Mouse (Mus musculus) hindbrain, embryonic 14.5 days (tissue): Measurements from ENCODE around the gene D630003M21Rik. TPM values are rescaled to one million over a fixed set of nuclear protein-coding genes. Genes with fewer than 3 reads are reported as not detected.

Experiments
- ATAC-seq: fragments of 200-750 bp; cut with Nextera tagmentation; 2 replicates; pipeline ENCODE4 v1.8.0; 2017; ENCODE audit warnings: moderate number of reproducible peaks, mild to moderate bottlenecking, moderate TSS enrichment, moderate library complexity; ENCODE audit not compliant: low FRiP score
- DNase-seq: peaks from one replicate; pipeline ENCODE4 v3.0.0-alpha.2; 2015; ENCODE audit warnings: low spot score
- H3K27ac ChIP-seq: fragments of 300-500 bp; sonication (generic); 2 replicates; pipeline ENCODE4 v1.5.1; 2014; ENCODE audit warnings: mild to moderate bottlenecking, moderate library complexity
- H3K27me3 ChIP-seq: fragments of 300-500 bp; sonication (generic); 2 replicates; pipeline ENCODE4 v1.6.1; 2014; ENCODE audit warnings: mild to moderate bottlenecking, low read length, mixed read lengths; ENCODE audit not compliant: control insufficient read depth, insufficient read depth
- H3K36me3 ChIP-seq: fragments of 300-500 bp; sonication (generic); replicated peaks from 2 replicates; pipeline ENCODE4 v1.6.1; 2014; ENCODE audit not compliant: control insufficient read depth, insufficient read depth
- H3K4me1 ChIP-seq: fragments of 300-500 bp; sonication (generic); replicated peaks from 2 replicates; pipeline ENCODE4 v1.6.1; 2014; ENCODE audit warnings: antibody characterized with exemption, low read length, mixed read lengths; ENCODE audit not compliant: control insufficient read depth, insufficient read depth
- H3K4me2 ChIP-seq: fragments of 300-500 bp; sonication (generic); replicated peaks from 2 replicates; pipeline ENCODE4 v1.6.1; 2014; ENCODE audit warnings: mild to moderate bottlenecking, moderate library complexity
- H3K4me3 ChIP-seq: fragments of 300-500 bp; sonication (generic); replicated peaks from 2 replicates; pipeline ENCODE4 v1.5.1; 2014; ENCODE audit warnings: mild to moderate bottlenecking, low read length
- H3K9ac ChIP-seq: fragments of 300-500 bp; sonication (generic); 2 replicates; pipeline ENCODE4 v1.6.1; 2014
- H3K9me3 ChIP-seq: fragments of 300-500 bp; sonication (generic); 2 replicates; pipeline ENCODE4 v1.6.1; 2016; ENCODE audit warnings: low read length; ENCODE audit not compliant: control insufficient read depth
- WGBS: fragments of 180-500 bp; shearing (Covaris S2); extraction: QIAGEN DNeasy Blood & Tissue Kit; methylation state at CpG from one replicate; pipeline ENCODE4 v1.1.7; 2014; 5-methylcytosine and 5-hydroxymethylcytosine counted together
- polyA plus RNA-seq: library from polyadenylated mRNA; unstranded; fragments of >200 nt; fragmentation: Nextera tagmentation; extraction: Ambion mirVana; gene quantifications from 2 replicates; pipeline ENCODE4 v1.2.1, GENCODE M21; 2014

D630003M21Rik gene
- polyA plus RNA-seq, 1 experiment from 2014 or later: 1.6 TPM

DNA sequence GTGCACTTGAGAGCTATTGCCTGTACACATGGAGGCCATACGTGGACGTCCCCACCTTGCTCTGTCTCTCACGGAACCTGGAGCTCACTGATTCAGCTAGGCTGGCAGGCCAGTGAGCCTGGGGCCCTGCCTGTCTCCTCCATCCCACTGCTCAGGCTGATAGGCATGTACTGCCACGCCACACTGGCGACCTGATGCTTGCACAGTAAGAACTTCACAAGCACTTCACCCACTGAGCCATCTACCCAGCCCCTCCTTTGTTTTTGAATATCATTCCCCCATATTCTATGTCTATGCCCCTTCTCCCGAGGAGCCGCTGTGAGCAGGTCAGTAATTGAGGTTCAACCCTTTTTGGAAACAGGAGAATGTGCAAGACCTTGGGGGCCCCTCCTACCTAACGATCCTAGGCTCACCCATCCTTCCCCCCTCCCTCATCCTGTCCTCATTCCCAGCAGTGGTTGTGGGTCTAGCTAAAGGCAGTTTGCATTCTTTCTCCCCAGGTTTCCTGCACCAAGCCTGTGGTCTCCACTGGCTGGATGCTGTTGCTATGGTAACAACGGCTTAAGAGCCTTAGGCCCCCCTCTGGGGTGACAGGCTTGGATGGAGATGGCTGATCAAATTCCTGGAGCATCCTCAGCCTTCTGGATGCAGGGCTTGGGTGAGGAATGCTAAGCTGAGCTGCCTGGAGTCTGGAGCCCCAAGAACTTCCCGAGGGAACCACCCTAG is 35.2 kb downstream of the D630003M21Rik start:
- WGBS: 19% methylated on average over 10 of the region's 10 CpGs
- no peaks in the 10 kb centered on the region for H3K36me3 ChIP-seq
- H3K27me3 ChIP-seq: no peaks in the 10 kb centered on the region
- peak; percentile 64 for ATAC-seq
- H3K4me3 ChIP-seq: no peak overlapping the region
- peaks cover 25% of the 10 kb centered on the region for H3K4me1 ChIP-seq
- H3K9me3 ChIP-seq: no peaks in the 10 kb centered on the region
- DNase-seq: no peak
- H3K27ac ChIP-seq: peak overlapping the region; percentile 60
- H3K9ac ChIP-seq: 0 out of 2 replicates have a peak overlapping the region, but pooled peaks have one; percentile 18
- no peak overlapping the region for H3K4me2 ChIP-seq

DNA sequence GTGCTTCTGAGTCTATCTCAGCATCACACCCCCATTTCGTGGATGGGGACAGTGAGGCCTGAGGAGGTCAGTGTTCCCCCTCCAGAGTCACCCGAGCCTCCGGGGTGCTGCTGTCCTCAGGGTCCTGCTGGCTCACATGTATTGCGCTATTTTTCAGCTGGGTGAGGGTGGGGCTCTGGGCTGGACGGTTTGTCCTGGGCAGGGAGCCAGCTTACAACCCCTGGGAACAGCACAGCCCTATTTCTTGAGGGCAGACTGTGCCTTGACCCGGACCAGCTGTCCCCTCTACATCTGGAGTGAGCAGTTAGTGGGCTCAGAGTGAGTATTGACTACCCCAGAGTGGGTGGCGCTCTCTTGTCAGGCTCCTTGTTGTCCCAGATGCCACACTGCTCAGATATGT is 37.9 kb downstream of the D630003M21Rik start:
- Histone ChIP-seq H3K27me3 (no peaks in the 10 kb centered on the region), H3K4me3 (no peak overlapping the region), H3K9ac (no peak overlapping the region), H3K36me3 (no peaks in the 10 kb centered on the region), H3K4me2 (no peak overlapping the region), H3K9me3 (no peaks in the 10 kb centered on the region), H3K4me1 (peaks cover 32% of the 10 kb centered on the region), H3K27ac (no peak overlapping the region)
- ATAC-seq: no peak
- WGBS: 59% methylated on average over 7 of the region's 7 CpGs
- no peak for DNase-seq

DNA sequence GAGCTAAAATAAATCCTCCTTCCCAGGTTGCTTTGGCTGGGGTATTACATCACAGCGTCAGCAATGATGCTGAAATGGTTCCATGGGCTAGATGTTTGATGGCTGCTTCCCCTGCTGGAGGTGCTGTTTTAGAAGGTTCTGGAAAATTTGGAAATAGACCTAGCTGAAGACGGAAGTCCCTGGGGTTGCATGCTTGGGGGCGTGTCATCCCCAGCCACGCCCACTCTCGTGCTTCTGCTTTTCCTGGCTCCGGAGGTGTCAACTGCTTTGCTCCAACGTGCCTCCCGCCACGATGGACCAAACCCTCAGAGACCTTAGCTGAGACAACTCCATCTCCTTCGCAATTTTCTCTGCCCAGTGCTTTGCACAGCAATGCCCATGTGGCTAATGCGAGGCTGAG is 39.6 kb downstream of the D630003M21Rik start:
- WGBS: 79% methylated on average over 11 of the region's 11 CpGs
- no peaks in the 10 kb centered on the region for H3K36me3 ChIP-seq
- DNase-seq (no peak), ATAC-seq (no peak)
- no peak overlapping the region for H3K9ac ChIP-seq
- peaks cover 23% of the 10 kb centered on the region for H3K4me1 ChIP-seq
- no peak overlapping the region for H3K27ac ChIP-seq
- no peaks in the 10 kb centered on the region for H3K9me3 ChIP-seq
- H3K27me3 ChIP-seq: no peaks in the 10 kb centered on the region
- H3K4me2 ChIP-seq: no peak overlapping the region
- H3K4me3 ChIP-seq: no peak overlapping the region

DNA sequence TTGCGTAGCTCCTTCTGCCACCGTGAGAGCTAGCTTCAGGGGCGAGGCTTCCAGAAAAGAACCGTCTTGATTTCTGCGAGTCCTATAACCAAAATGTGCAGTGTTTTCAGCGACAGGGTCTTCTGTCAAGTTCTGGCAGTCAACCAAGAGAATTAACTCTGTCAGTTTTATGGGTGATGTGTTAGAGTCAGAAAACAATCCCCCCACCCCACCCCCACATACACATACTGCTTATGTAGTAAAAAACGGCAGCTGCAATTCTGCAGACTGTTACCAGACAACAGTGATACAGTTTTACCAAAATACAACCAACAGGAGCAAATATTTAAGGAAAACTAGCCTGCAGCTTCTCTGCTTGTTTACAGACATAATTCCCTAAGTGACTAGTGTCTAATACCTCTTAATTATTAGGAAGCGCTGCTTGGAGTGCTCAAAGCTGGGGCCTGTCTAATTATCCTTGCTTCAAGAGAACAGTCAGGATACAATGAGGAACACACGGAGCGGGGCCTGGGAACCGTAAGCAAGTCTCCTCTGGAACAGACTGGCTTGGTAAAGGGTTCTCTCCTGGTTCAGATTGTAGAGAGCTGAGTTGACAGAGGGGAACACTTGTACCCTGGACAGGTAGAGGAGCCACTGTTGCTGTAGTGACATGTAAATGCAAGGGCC is 42.7 kb downstream of the D630003M21Rik start:
- whole genome bisulfite sequencing: 64% methylated on average over 11 of the region's 11 CpGs
- Histone ChIP-seq H3K4me2 (no peak overlapping the region), H3K4me1 (peaks cover 23% of the 10 kb centered on the region; the same call in 1 of the 2 replicates), H3K4me3 (no peak overlapping the region), H3K9me3 (no peaks in the 10 kb centered on the region), H3K27ac (peak overlapping the region; percentile 57), H3K36me3 (no peaks in the 10 kb centered on the region), H3K27me3 (no peaks in the 10 kb centered on the region), H3K9ac (peak overlapping the region; percentile 16; the same call in 1 of the 2 replicates)
- ATAC-seq (no peak), DNase-seq (no peak)

DNA sequence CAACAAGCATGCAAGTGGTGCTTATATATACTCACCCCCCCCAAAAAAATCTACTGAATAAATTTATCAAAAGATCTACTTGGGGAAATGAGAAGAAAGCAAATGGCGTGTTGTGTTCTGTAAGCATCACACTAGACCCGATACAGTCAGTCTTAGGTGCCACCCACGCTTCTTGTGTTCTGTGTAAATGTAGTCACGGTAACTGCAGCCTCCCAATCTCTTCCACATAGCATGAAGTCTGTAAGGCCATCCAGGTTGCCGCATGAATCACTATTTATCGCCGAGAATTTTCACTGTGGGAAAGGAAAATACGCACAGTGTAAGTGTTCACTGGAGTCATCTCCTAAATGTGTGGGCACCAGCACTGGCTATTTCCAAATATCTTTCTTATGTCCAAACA is 45.8 kb downstream of the D630003M21Rik start:
- WGBS: 90% methylated on average over 8 of the region's 8 CpGs
- peaks cover 33% of the 10 kb centered on the region for H3K4me1 ChIP-seq

DNA sequence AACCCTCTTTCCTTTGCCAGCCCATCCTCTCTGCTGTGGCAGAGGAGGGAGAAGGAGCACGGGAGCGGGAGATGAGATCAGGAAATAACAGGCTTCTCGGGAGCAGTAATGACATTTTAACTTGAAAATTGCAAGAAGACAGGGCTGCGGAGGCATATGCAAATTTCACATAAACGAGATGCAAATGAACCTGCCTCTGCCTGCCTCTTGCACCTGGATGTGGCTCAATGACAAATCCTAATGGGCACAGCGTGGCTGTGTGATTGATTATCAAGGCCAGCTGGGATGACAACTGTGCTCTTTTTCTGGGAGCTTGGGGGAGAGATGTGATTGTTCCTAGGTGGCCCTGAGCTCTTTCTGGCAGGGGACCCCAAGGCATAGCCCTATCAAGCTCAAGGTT is 47.1 kb downstream of the D630003M21Rik start:
- no peaks in the 10 kb centered on the region for H3K27me3 ChIP-seq
- H3K27ac ChIP-seq: peak overlapping the region; percentile 91
- no peaks in the 10 kb centered on the region for H3K36me3 ChIP-seq
- DNase-seq (no peak), ATAC-seq (peak; percentile 41; the same call in 1 of the 2 replicates)
- peak overlapping the region; percentile 25; the same call in 1 of the 2 replicates for H3K9ac ChIP-seq
- H3K4me3 ChIP-seq: no peak overlapping the region
- H3K9me3 ChIP-seq: no peaks in the 10 kb centered on the region
- 22% methylated on average over 6 of the region's 6 CpGs for WGBS
- no peak overlapping the region for H3K4me2 ChIP-seq
- H3K4me1 ChIP-seq: peaks cover 41% of the 10 kb centered on the region

More for the DNA sequence above, 45.8 kb downstream of the D630003M21Rik start:
- ATAC-seq (no peak), DNase-seq (no peak)
- Histone ChIP-seq H3K9ac (no peak overlapping the region), H3K27me3 (no peaks in the 10 kb centered on the region), H3K4me2 (no peak overlapping the region), H3K9me3 (no peaks in the 10 kb centered on the region), H3K36me3 (no peaks in the 10 kb centered on the region), H3K27ac (peak overlapping the region; percentile 91; the same call in 1 of the 2 replicates), H3K4me3 (no peak overlapping the region)

DNA sequence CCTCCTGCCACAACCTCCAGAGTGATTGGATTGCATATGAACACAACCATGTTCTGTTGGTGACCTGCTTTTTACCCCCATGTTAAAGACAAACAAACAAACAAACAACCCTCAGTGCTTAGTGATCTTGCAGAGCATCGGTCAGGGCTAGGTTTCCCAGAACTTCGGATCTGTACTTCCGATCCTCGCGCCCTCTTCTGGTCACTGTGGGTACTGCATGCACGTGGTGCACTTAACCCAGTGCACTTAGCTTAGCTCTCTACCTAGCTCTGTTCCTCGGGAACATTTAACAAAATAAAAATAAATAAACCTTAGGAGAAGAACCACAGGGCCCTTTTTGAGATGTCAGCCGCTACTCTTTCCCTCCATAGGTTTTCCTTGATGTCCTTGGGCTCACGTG is 48.2 kb downstream of the D630003M21Rik start:
- Histone ChIP-seq H3K27me3 (no peaks in the 10 kb centered on the region), H3K9me3 (no peaks in the 10 kb centered on the region), H3K4me3 (no peak overlapping the region), H3K27ac (peak overlapping the region; percentile 91), H3K4me1 (peaks cover 34% of the 10 kb centered on the region), H3K9ac (no peak overlapping the region), H3K4me2 (no peak overlapping the region), H3K36me3 (no peaks in the 10 kb centered on the region)
- 46% methylated on average over 9 of the region's 9 CpGs for WGBS
- no peak for ATAC-seq
- peak; percentile 66 for DNase-seq

DNA sequence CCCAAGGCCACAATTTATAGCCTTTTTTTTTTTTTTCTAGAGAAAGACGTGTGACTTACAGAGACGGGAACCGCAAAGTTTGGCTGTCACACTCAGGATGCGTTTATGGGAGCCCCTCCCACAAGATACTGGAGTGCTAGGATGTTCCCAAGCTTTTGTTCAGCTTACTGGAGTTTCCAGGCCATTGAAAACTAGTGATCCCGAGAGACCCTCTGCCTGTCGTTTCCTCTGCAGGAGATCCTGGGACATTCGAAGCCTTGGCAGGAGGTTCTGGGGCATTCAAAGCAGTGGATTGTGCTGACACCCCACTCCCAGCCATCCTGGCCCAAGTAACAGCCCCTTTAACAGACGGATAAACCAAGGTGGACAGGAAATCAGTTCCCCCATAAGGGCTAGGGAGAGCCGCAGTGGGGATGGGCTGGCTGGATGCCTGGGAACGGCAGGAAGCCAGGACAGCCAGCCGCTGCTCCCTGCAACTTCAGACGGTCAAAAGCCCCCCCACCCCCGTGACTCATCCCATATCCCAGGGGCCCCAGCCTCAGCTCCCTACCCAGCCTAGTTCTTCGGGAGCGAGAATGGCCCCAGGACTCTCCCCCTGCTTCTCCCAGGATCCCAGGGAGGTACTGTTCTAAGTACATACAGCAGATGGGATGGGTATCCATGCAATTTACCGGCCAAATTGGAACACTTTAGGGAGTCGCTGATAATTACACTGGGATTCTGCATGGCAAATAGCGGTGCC is 49.5 kb downstream of the D630003M21Rik start:
- Histone ChIP-seq H3K27ac (no peak overlapping the region), H3K4me3 (peak overlapping the region; percentile 18), H3K4me2 (peak overlapping the region; percentile 39), H3K36me3 (no peaks in the 10 kb centered on the region), H3K9ac (no peak overlapping the region), H3K4me1 (peaks cover 34% of the 10 kb centered on the region), H3K27me3 (no peaks in the 10 kb centered on the region), H3K9me3 (no peaks in the 10 kb centered on the region)
- whole genome bisulfite sequencing: 14% methylated on average over 18 of the region's 18 CpGs
- DNase-seq (no peak), ATAC-seq (no peak; the same call in 1 of the 2 replicates)
